Mouse (Mus musculus) kidney, embryonic 14.5 days (tissue): ENCODE data around the gene Zc3h4. TPM values are rescaled to one million over a fixed set of nuclear protein-coding genes. Genes with fewer than 3 reads are reported as not detected.
A peak's percentile ranks its signal among the peaks of the same experiment; 100 is the strongest.

Experiments used
- ATAC-seq: fragments of 200-750 bp; cut with Nextera tagmentation; 2 replicates; pipeline ENCODE4 v1.8.0; 2017; ENCODE audit warnings: moderate number of reproducible peaks, mild to moderate bottlenecking, moderate TSS enrichment, moderate library complexity; ENCODE audit not compliant: low FRiP score, low TSS enrichment
- H3K27ac ChIP-seq: fragments of 300-500 bp; sonication (generic); 2 replicates; pipeline ENCODE4 v1.5.1; 2014; ENCODE audit warnings: low read depth, mild to moderate bottlenecking, low read length, moderate library complexity, mixed read lengths
- H3K27me3 ChIP-seq: fragments of 300-500 bp; sonication (generic); 2 replicates; pipeline ENCODE4 v1.6.1; 2014; ENCODE audit warnings: mild to moderate bottlenecking, low read length; ENCODE audit not compliant: control insufficient read depth, insufficient read depth
- H3K36me3 ChIP-seq: fragments of 300-500 bp; sonication (generic); 2 replicates; pipeline ENCODE4 v1.6.1; 2014; ENCODE audit warnings: low read length, mixed read lengths; ENCODE audit not compliant: control insufficient read depth, insufficient read depth
- H3K4me1 ChIP-seq: fragments of 300-500 bp; sonication (generic); 2 replicates; pipeline ENCODE4 v1.6.1; 2014; ENCODE audit warnings: low read length, mixed read lengths; ENCODE audit not compliant: control insufficient read depth, insufficient read depth
- H3K4me2 ChIP-seq: fragments of 300-500 bp; sonication (generic); replicated peaks from 2 replicates; pipeline ENCODE4 v1.6.1; 2014; ENCODE audit warnings: low read depth, mild to moderate bottlenecking, low read length
- H3K4me3 ChIP-seq: fragments of 300-500 bp; sonication (generic); 2 replicates; pipeline ENCODE4 v1.5.1; 2014; ENCODE audit warnings: mild to moderate bottlenecking, low read length
- H3K9ac ChIP-seq: fragments of 300-500 bp; sonication (generic); 2 replicates; pipeline ENCODE4 v1.6.1; 2014; ENCODE audit warnings: low read depth, mild to moderate bottlenecking, low read length, moderate library complexity
- H3K9me3 ChIP-seq: fragments of 300-500 bp; sonication (generic); 2 replicates; pipeline ENCODE4 v1.6.1; 2016; ENCODE audit warnings: low read length; ENCODE audit not compliant: control insufficient read depth
- WGBS: fragments of 180-500 bp; shearing (Covaris S2); extraction: QIAGEN DNeasy Blood & Tissue Kit; methylation state at CpG from one replicate; pipeline ENCODE4 v1.1.7; 2014; 5-methylcytosine and 5-hydroxymethylcytosine counted together
- polyA plus RNA-seq: library from polyadenylated mRNA; unstranded; fragments of >200 nt; fragmentation: Nextera tagmentation; extraction: Ambion mirVana; gene quantifications from 2 replicates; pipeline ENCODE4 v1.2.1, GENCODE M21; 2014

The Zc3h4 gene
- polyA plus RNA-seq, 1 experiment from 2014 or later: 23.6 TPM

- 86% methylated on average over 2 of the region's 2 CpGs for WGBS
- Histone ChIP-seq H3K36me3 (no peaks in the 10 kb centered on the region), H3K4me1 (peaks cover 30% of the 10 kb centered on the region), H3K4me3 (no peak overlapping the region), H3K27ac (peak overlapping the region; percentile 90), H3K9ac (peak overlapping the region; percentile 44), H3K4me2 (no peak overlapping the region; the same call in 1 of the 2 replicates), H3K27me3 (no peaks in the 10 kb centered on the region), H3K9me3 (no peaks in the 10 kb centered on the region)
- no peak for ATAC-seq
These were observed 4.4 kb downstream of the Zc3h4 start for GRCm38 (mm10) chr7:16405073-16405455.

GRCm38 (mm10) chr7:16405516-16406351, 5.0 kb downstream of the Zc3h4 start:
- Histone ChIP-seq H3K4me3 (no peak overlapping the region), H3K4me2 (peak overlapping the region; percentile 29; the same call in 1 of the 2 replicates)

GRCm38 (mm10) chr7:16406978-16407377, 6.3 kb downstream of the Zc3h4 start:
- peaks cover 38% of the 10 kb centered on the region for H3K4me1 ChIP-seq
- no peak overlapping the region for H3K4me2 ChIP-seq
- ATAC-seq: no peak
- H3K4me3 ChIP-seq: no peak overlapping the region
- WGBS: 94% methylated on average over 3 of the region's 3 CpGs
- H3K36me3 ChIP-seq: no peaks in the 10 kb centered on the region
- no peak overlapping the region for H3K27ac ChIP-seq
- H3K27me3 ChIP-seq: no peaks in the 10 kb centered on the region
- H3K9me3 ChIP-seq: no peaks in the 10 kb centered on the region
- H3K9ac ChIP-seq: no peak overlapping the region

More at GRCm38 (mm10) chr7:16405516-16406351, 5.0 kb downstream of the Zc3h4 start:
- H3K4me1 ChIP-seq: peaks cover 30% of the 10 kb centered on the region
- H3K9ac ChIP-seq: peak overlapping the region; percentile 44; the same call in 1 of the 2 replicates
- H3K9me3 ChIP-seq: no peaks in the 10 kb centered on the region
- no peaks in the 10 kb centered on the region for H3K36me3 ChIP-seq
- ATAC-seq: peak; percentile 13; the same call in 1 of the 2 replicates
- H3K27ac ChIP-seq: peak overlapping the region; percentile 90
- no peaks in the 10 kb centered on the region for H3K27me3 ChIP-seq
- 56% methylated on average over 11 of the region's 11 CpGs for WGBS

- ATAC-seq: no peak
These were observed 10.4 kb downstream of the Zc3h4 start for GRCm38 (mm10) chr7:16411100-16411499.

GRCm38 (mm10) chr7:16412220-16412896, 11.6 kb downstream of the Zc3h4 start:
- H3K9ac ChIP-seq: no peak overlapping the region
- no peaks in the 10 kb centered on the region for H3K27me3 ChIP-seq
- H3K9me3 ChIP-seq: no peaks in the 10 kb centered on the region
- H3K36me3 ChIP-seq: peaks cover 12% of the 10 kb centered on the region
- 80% methylated on average over 8 of the region's 8 CpGs for WGBS
- no peak overlapping the region for H3K4me3 ChIP-seq
- no peak overlapping the region for H3K27ac ChIP-seq
- H3K4me2 ChIP-seq: no peak overlapping the region
- ATAC-seq: no peak
- H3K4me1 ChIP-seq: peaks cover 28% of the 10 kb centered on the region

More at GRCm38 (mm10) chr7:16411100-16411499, 10.4 kb downstream of the Zc3h4 start:
- Histone ChIP-seq H3K9ac (no peak overlapping the region), H3K4me1 (peaks cover 31% of the 10 kb centered on the region), H3K27me3 (no peaks in the 10 kb centered on the region), H3K36me3 (no peaks in the 10 kb centered on the region; the same call in 1 of the 2 replicates), H3K9me3 (no peaks in the 10 kb centered on the region), H3K4me2 (no peak overlapping the region), H3K4me3 (no peak overlapping the region), H3K27ac (no peak overlapping the region)
- WGBS: 90% methylated on average over 5 of the region's 5 CpGs

- 48% methylated on average over 2 of the region's 2 CpGs for WGBS
- no peak for ATAC-seq
These were observed 12.2 kb downstream of the Zc3h4 start for GRCm38 (mm10) chr7:16412930-16413329.

GRCm38 (mm10) chr7:16415426-16415825, 14.7 kb downstream of the Zc3h4 start:
- Histone ChIP-seq H3K36me3 (peaks cover 42% of the 10 kb centered on the region), H3K4me3 (no peak overlapping the region), H3K4me1 (peaks cover 28% of the 10 kb centered on the region), H3K9me3 (no peaks in the 10 kb centered on the region), H3K9ac (no peak overlapping the region), H3K27me3 (no peaks in the 10 kb centered on the region), H3K4me2 (no peak overlapping the region), H3K27ac (no peak overlapping the region; the same call in 1 of the 2 replicates)
- 68% methylated on average over 3 of the region's 3 CpGs for WGBS
- peak; percentile 54; the same call in 1 of the 2 replicates for ATAC-seq

More at GRCm38 (mm10) chr7:16412930-16413329, 12.2 kb downstream of the Zc3h4 start:
- no peak overlapping the region for H3K4me3 ChIP-seq
- peaks cover 18% of the 10 kb centered on the region for H3K36me3 ChIP-seq
- H3K27me3 ChIP-seq: no peaks in the 10 kb centered on the region
- H3K27ac ChIP-seq: no peak overlapping the region
- H3K9ac ChIP-seq: no peak overlapping the region
- H3K4me1 ChIP-seq: peaks cover 28% of the 10 kb centered on the region
- no peaks in the 10 kb centered on the region for H3K9me3 ChIP-seq
- no peak overlapping the region for H3K4me2 ChIP-seq

GRCm38 (mm10) chr7:16417141-16417771, 16.5 kb downstream of the Zc3h4 start:
- no peak for ATAC-seq
- 79% methylated on average over 10 of the region's 10 CpGs for WGBS

More at GRCm38 (mm10) chr7:16417141-16417771, 16.5 kb downstream of the Zc3h4 start:
- H3K9ac ChIP-seq: no peak overlapping the region
- peaks cover 17% of the 10 kb centered on the region for H3K4me1 ChIP-seq
- H3K9me3 ChIP-seq: no peaks in the 10 kb centered on the region
- H3K4me3 ChIP-seq: no peak overlapping the region
- H3K4me2 ChIP-seq: no peak overlapping the region
- no peaks in the 10 kb centered on the region for H3K27me3 ChIP-seq
- H3K36me3 ChIP-seq: peaks cover 59% of the 10 kb centered on the region
- no peak overlapping the region for H3K27ac ChIP-seq
